Mouse (Mus musculus) heart, adult 8-10 months (tissue): ENCODE measurements around the gene Tarbp2. TPM values are rescaled to one million over a fixed set of nuclear protein-coding genes. Genes with fewer than 3 reads are reported as not detected.

Experiments
- total RNA-seq, 4 experiments: library from RNA; stranded (reverse); gene quantifications; 2 replicates each; pipeline ENCODE4 v1.2.4; 2022

Gene Tarbp2
- total RNA-seq, 4 experiments from 2014 or later = 38.8 to 50.0 (median 44.7) TPM

Other genes with a start within 250 kb of the Tarbp2 start
- gene Gm9918, start 247.6 kb upstream of the Tarbp2 start, total RNA-seq = not detected
- 10 to 100 TPM; 17.4 to 20.8 (median 18.7) TPM for gene Mfsd5, start 238.7 kb upstream of the Tarbp2 start, total RNA-seq
- gene Espl1, start 221.9 kb upstream of the Tarbp2 start, total RNA-seq = 1 to 10 TPM in 1 of 4 experiments, under 1 TPM in 3; 0.38 to 1.1 (median 0.93) TPM
- gene Pfdn5, start 192.1 kb upstream of the Tarbp2 start, total RNA-seq = 100 to 1,000 TPM; 300 to 347 (median 339) TPM
- 10 to 100 TPM; 23.2 to 24.6 (median 24.5) TPM for gene Myg1, start 186.5 kb upstream of the Tarbp2 start, total RNA-seq
- 10 to 100 TPM in 3 of 4 experiments, 1 to 10 TPM in 1; 9.8 to 15.0 (median 12.5) TPM for gene Aaas, start 167.4 kb upstream of the Tarbp2 start, total RNA-seq
- not detected for gene Sp7, start 151.0 kb upstream of the Tarbp2 start, total RNA-seq
- 10 to 100 TPM; 31.8 to 43.8 (median 38.7) TPM for gene Sp1, start 112.0 kb upstream of the Tarbp2 start, total RNA-seq
- gene Amhr2, start 72.8 kb upstream of the Tarbp2 start, total RNA-seq = under 1 TPM; 0.19 to 1.00 (median 0.63) TPM
- gene Prr13, start 59.2 kb upstream of the Tarbp2 start, total RNA-seq = 10 to 100 TPM; 18.7 to 25.3 (median 22.0) TPM
- gene Pcbp2, start 47.7 kb upstream of the Tarbp2 start, total RNA-seq = 100 to 1,000 TPM; 452 to 509 (median 465) TPM
- not detected for gene Gm10337, start 14.5 kb upstream of the Tarbp2 start, total RNA-seq
- 1 to 10 TPM; 1.7 to 2.8 (median 2.3) TPM for gene Map3k12, start 1.1 kb upstream of the Tarbp2 start, total RNA-seq
- 1 to 10 TPM in 3 of 4 experiments, under 1 TPM in 1; 0.65 to 2.2 (median 1.9) TPM for gene Npff, start 6.8 kb downstream of the Tarbp2 start, total RNA-seq
- 1 to 10 TPM in 1 of 4 experiments, not detected in 3; 1.4 TPM for gene Gm28047, start 106.9 kb downstream of the Tarbp2 start, total RNA-seq
- gene Atf7, start 107.3 kb downstream of the Tarbp2 start, total RNA-seq = 10 to 100 TPM; 46.6 to 54.0 (median 52.1) TPM
- gene Atp5g2, start 154.2 kb downstream of the Tarbp2 start, total RNA-seq = 10 to 100 TPM; 21.1 to 79.9 (median 33.0) TPM
- gene Calcoco1, start 204.0 kb downstream of the Tarbp2 start, total RNA-seq = 100 to 1,000 TPM; 117 to 143 (median 127) TPM